Mouse (Mus musculus) bone marrow, adult 2 months (tissue): ENCODE measurements around the gene Kcnab3.

ENCODE experiments used
- CTCF ChIP-seq: fragments of 200-500 bp; IDR thresholded peaks from 2 replicates; pipeline ENCODE4 v1.5.1; 2011; ENCODE audit warnings: low read length, control low read depth; ENCODE audit not compliant: control insufficient read depth, insufficient read depth
- POLR2A ChIP-seq: fragments of 200-500 bp; IDR thresholded peaks from 2 replicates; pipeline ENCODE4 v1.6.1; 2011; ENCODE audit warnings: low read depth, mild to moderate bottlenecking, control low read depth, low read length, borderline replicate concordance; ENCODE audit not compliant: control insufficient read depth

- TF ChIP-seq CTCF (no peak), POLR2A (no peak)
Observed at GRCm38 (mm10) chr11:69379600-69379999, 53.5 kb downstream of the Kcnab3 start.
